Mouse (Mus musculus): ENCODE data around the gene Kcnn3. TPM values are rescaled to one million over a fixed set of nuclear protein-coding genes. Genes with fewer than 3 reads are reported as not detected.

The Kcnn3 gene
- total RNA-seq, 2 experiments from 2014 or later, result 2.7 to 3.8 TPM

DNA sequence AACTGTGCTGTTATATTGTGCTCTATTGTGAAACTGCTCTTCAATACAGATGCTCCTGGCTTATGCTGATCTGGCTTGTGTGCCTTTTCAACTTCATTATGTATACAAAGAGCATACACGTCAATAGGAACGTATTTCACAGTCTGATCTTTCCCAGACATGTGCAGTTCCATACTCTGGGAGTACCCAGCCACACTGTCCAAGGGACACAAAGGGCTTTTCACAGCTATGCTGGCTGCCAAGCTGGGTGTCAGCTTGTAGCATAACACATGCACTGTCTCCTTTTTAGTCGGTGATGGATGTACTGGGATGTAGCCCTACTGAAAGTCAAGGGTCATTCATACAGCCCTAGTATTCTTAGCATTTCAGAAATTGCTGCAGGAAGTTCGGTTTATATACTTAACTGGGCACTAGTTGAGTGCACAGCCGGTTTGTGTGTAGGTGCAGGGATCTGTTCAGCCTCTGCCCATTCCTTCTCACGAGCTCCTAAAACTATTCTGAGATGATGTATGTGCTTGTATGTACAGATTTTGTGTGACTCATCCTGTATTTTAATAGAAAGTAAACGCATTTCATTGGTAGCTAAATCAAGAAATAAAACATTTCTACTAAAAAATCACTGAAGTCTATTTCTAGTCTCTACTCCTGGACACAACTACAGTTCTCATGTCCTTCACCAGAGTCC, 203.6 kb downstream of the Kcnn3 start:
- no peak for DNase-seq (ENCODE audit: low spot score in 2 of 2)

Other genes with a start within 250 kb of the Kcnn3 start
- 10 to 100 TPM; 40.9 to 52.4 TPM for gene Slc50a1, start 249.6 kb upstream of the Kcnn3 start, total RNA-seq (2021)
- 10 to 100 TPM; 12.2 to 12.6 TPM for gene Efna1, start 239.0 kb upstream of the Kcnn3 start, total RNA-seq (2021)
- under 1 TPM in 1 of 2 experiments, not detected in 1; 0.42 TPM for gene Efna3, start 197.2 kb upstream of the Kcnn3 start, total RNA-seq (2021)
- gene Efna4, start 182.1 kb upstream of the Kcnn3 start, total RNA-seq (2021), result 1 to 10 TPM in 1 of 2 experiments, under 1 TPM in 1; 0.43 to 1.1 TPM
- 10 to 100 TPM; 56.3 to 87.6 TPM for gene Adam15, start 170.2 kb upstream of the Kcnn3 start, total RNA-seq (2021)
- under 1 TPM; 0.80 to 0.93 TPM for gene Dcst2, start 158.2 kb upstream of the Kcnn3 start, total RNA-seq (2021)
- 1 to 10 TPM in 1 of 2 experiments, under 1 TPM in 1; 0.46 to 1.4 TPM for gene Dcst1, start 154.9 kb upstream of the Kcnn3 start, total RNA-seq (2021)
- 100 to 1,000 TPM in 1 of 2 experiments, 10 to 100 TPM in 1; 89.7 to 101 TPM for gene Zbtb7b, start 125.4 kb upstream of the Kcnn3 start, total RNA-seq (2021)
- under 1 TPM in 1 of 2 experiments, not detected in 1; 0.30 TPM for gene Lenep, start 117.4 kb upstream of the Kcnn3 start, total RNA-seq (2021)
- gene Flad1, start 108.3 kb upstream of the Kcnn3 start, total RNA-seq (2021), result 10 to 100 TPM; 28.6 to 37.6 TPM
- 10 to 100 TPM; 14.3 to 19.6 TPM for gene Cks1b, start 101.8 kb upstream of the Kcnn3 start, total RNA-seq (2021)
- 10 to 100 TPM; 75.5 to 87.1 TPM for gene Shc1, start 101.7 kb upstream of the Kcnn3 start, total RNA-seq (2021)
- gene Pygo2, start 90.0 kb upstream of the Kcnn3 start, total RNA-seq (2021), result 10 to 100 TPM; 40.7 to 40.9 TPM
- 10 to 100 TPM; 53.2 to 57.8 TPM for gene Pbxip1, start 83.5 kb upstream of the Kcnn3 start, total RNA-seq (2021)
- 10 to 100 TPM; 31.4 to 77.1 TPM for gene Pmvk, start 65.6 kb upstream of the Kcnn3 start, total RNA-seq (2021)
- gene Adar, start 194.9 kb downstream of the Kcnn3 start, total RNA-seq (2021), result 10 to 100 TPM; 28.6 to 29.7 TPM
- 1 to 10 TPM; 4.4 to 4.7 TPM for gene Chrnb2, start 244.5 kb downstream of the Kcnn3 start, total RNA-seq (2021)